Comparison of ENCODE assay signal across 17 mouse cellular contexts in the genomic region with DNA sequence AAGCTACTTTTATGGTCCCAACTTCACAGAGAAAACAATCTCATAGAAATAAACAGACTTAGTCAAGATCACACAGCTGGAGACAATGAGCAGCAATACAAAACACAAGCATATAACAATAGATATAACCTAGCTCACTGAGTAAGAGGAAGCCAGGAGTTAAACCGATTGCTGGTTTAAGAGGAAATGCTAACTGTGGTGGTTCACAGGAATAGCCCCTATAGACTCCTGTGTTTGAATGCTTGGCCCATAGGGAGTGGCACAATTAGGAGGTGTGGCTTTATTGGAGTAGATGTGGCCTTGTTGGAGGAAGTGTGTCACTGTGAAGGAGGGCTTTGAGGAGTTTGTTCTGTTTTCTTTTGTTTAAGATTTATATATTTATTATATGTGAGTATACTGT. TPM values are rescaled to one million over a fixed set of nuclear protein-coding genes. Genes with fewer than 3 reads are reported as not detected.
"Had no signal": no experiment of that assay in that cellular context is flagged by ENCODE, and none has a peak within 500 bp of the region (broad histone marks: within the 10 kb centered on the region; RNA-seq: fewer than 3 reads in every experiment).

No protein-coding gene starts in this region.

- ATAC-seq: midbrain, embryonic 13.5 days; midbrain, embryonic 16.5 days had no signal

- DNase-seq: kidney, postnatal 25 days; layer of hippocampus, postnatal 36 days; liver, embryonic 13.5 days; lung, adult 2 months; thymus, adult 2 months; thymus, postnatal 14 days; thymus, postnatal 4 days had no signal

RNA-seq across cellular contexts. Expression of gene Tekt1, which starts 10.0 kb away (rescaled TPM):
- total RNA-seq: liver, adult 2 months; monocyte, adult 5-6 weeks; neutrophil, adult 5-6 weeks had no signal

RNA-seq across cellular contexts. Expression of gene Fbxo39, which starts 38.0 kb away (rescaled TPM):
- total RNA-seq: layer of hippocampus, adult 8-10 months; layer of hippocampus, postnatal 10 days; layer of hippocampus, postnatal 36 days; left cerebral cortex, adult 2 months; left cerebral cortex, postnatal 10 days; left cerebral cortex, postnatal 36 days; liver, adult 2 months had no signal

RNA-seq across cellular contexts. Expression of gene Smtnl2, which starts 59.2 kb away (rescaled TPM):
- total RNA-seq: monocyte, adult 5-6 weeks; neutrophil, adult 5-6 weeks had no signal
